Mouse (Mus musculus): ENCODE results near the gene Cntn3. TPM values are rescaled to one million over a fixed set of nuclear protein-coding genes. Genes with fewer than 3 reads are reported as not detected.

Cntn3 gene
- 2.3 TPM for polyA plus RNA-seq (2014; fragmentation: Illumina TruSeq; extraction: RNeasy Lipid Tissue Mini Kit (QIAGEN cat#74804); ENCODE audit: low read depth, low replicate concordance)

GRCm38 (mm10) chr6:102573001-102573400 lies at the start of gene Cntn3:
TSS of gene Cntn3 (minus strand) at chr6:102573101.

All from sigmoid colon, adult 10 weeks (tissue).